Mouse (Mus musculus): Measurements from ENCODE around the gene Ceacam13.
"Not testable (repeated sequence)": the region's sequence is repeated elsewhere in the genome, so short reads cannot be mapped to it uniquely, and the experiment has no call there.

Ceacam13 gene

GRCm38 (mm10) chr7:18009589-18009988 lies at the start of gene Ceacam13:
Gene Ceacam13 (plus strand): TSS chr7:18009889.
- no peak for DNase-seq

- no peak for DNase-seq
Measured at GRCm38 (mm10) chr7:17971824-17972223, 37.9 kb upstream of the Ceacam13 start, which contains the start of gene Ceacam11. Gene Ceacam11 (plus strand): TSS chr7:17972124.

GRCm38 (mm10) chr7:18001131-18001530 lies 8.6 kb upstream of the Ceacam13 start:
- not testable (repeated sequence) for DNase-seq

- no peak for DNase-seq
Measured at GRCm38 (mm10) chr7:18065629-18066028, 55.9 kb downstream of the Ceacam13 start, which contains the start of gene Ceacam12. Gene Ceacam12 (plus strand): TSS chr7:18065929.

Measured in kidney, postnatal 10 days (tissue).